Mouse (Mus musculus) ES-CJ7 (cell line): ENCODE data around the gene BC051665.

Source experiments
- DNase-seq: peaks from one replicate; pipeline ENCODE4 v3.0.0; 2011; ENCODE audit warnings: low read depth, low spot score

The BC051665 gene

DNA sequence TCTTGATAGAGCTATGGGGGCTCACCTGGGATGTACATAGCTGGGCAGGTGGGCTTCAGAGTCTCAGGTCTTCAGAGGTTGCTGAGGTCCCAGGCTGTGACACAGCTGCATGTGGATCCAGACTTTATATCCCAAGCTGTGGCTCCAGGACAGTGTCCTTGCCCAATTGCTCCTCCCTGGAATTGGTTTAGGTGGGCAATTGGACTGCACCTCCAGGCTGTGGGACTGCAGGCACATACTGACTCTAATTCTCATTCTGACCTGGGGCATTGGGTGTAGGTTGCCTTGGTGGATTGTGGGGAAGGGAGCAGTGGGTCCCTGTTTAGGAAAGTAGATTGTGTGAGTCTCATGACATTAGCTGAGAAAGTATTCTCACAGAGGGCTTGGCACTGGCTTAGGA is at the start of gene BC051665:
Gene BC051665, minus strand, starts transcription at position 101 of the 400 bp plus-strand sequence.
- no peak for DNase-seq

DNA sequence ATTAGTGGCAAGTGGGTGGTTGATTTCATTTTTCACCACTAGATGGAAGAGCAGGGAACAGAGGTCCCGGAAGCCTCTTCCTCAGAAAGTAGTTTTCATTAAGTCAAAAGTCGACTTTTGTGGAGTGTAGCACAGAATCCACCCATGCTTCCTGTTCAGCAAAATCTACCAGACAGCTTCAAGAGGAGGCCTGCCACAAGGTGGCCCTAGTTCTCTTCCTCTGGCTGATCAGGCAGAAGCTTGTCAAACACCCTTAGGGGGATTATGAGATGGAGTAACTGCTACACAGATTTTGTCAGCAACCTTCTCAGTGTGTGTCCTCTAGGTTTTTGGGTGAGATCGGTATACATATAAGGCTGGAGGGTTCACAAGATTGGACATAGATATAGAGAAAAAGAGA is 39.9 kb upstream of the BC051665 start:
- peak; percentile 8 for DNase-seq

DNA sequence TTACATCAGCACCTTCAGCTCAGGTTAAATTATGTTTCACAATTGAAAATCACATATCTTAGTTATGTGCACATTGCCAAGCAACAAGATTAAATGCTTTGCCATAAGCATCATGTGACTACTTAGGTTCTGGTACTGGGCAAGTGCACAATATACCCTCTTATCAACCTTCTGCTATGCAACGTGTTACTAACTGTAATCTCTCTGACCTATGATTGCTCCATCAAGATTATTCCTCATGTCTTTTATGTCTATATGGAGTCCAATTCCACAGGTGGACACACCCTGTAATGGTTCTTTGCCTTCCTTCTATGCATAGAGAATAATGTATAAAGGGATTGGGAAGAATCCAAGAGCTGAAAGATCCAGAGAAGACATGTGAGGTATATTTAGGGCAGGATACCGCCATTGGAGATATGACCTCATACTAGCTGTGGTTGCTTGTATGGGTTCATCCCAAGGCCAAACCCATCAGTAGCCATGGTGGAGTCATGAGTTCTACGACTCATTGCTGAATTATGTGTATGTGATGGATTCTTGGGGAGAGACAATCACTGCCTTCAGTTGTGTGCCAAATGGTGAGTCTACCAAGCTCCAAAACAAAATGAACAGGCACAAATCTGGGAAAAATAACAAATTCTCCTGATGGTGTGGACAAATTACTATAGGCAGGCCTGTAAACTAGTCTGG is 34.5 kb upstream of the BC051665 start:
- no peak for DNase-seq

DNA sequence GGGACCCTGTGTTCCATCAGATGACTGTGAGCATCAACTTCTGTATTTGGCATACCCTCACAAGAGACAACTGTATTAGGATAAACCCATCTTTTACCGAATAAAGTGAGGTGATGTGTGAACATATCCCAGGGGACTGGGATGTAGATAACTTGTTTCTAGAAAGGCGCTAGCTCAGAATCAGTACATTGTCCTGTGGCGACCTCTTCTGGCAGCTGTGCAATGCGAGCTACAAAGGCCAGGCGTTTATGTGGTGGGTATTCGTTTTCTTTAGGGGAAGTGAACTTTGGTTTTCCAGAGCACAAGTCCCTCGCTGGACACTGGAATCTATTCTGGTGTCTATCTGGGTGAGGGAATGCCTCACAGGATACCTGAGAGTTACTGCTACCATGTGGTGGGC is 33.3 kb upstream of the BC051665 start:
- peak; percentile 42 for DNase-seq

- no peak for DNase-seq
Measured at GRCm38 (mm10) chr13:60813722-60814121, 27.6 kb upstream of the BC051665 start.

DNA sequence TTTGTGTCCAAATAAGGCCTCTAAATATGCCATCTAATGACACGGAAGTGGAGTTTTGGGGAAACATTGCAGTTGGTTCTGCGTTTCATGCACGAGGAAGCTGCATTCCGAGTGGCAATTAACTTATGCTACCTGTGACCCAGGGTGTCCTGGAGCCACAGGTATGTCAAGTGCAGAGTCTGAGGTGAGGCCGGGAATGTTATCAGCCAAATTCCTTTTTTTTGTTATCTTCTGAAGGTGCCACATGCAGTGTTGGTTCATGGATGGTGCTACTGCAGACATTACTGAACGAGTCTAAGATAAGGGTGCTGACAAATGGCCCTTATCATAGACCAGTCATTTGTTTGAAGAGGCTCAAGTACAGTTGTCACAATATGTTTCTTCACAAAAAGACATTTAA is 26.6 kb upstream of the BC051665 start:
- DNase-seq = no peak

GRCm38 (mm10) chr13:60809690-60810089 is 23.5 kb upstream of the BC051665 start:
- no peak for DNase-seq

DNA sequence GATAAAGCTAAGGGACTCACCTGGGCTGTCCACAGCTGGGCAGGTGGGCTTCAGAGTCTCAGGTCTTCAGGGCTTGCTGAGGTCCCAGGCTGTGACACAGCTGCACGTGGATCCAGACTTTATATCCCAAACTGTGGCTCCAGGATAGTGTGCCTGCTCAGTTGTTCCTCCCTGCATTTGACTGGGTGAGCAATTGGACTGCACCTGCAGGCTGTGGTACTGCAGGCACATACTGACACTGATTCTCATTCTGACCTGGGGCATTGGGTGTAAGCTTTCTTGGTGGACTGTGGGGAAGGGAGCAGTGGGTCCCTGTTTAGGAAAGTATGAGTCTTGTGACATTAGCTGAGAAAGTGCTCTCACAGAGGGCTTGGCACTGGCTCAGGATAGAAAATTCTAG is 16.6 kb upstream of the BC051665 start, which contains the start of gene Ctsll3:
Gene Ctsll3, minus strand, starts transcription at position 101 of the 400 bp plus-strand sequence.
- DNase-seq = no peak

GRCm38 (mm10) chr13:60789466-60789865 is 3.3 kb upstream of the BC051665 start:
- no peak for DNase-seq

GRCm38 (mm10) chr13:60783301-60783700 is 2.9 kb downstream of the BC051665 start:
- no peak for DNase-seq

DNA sequence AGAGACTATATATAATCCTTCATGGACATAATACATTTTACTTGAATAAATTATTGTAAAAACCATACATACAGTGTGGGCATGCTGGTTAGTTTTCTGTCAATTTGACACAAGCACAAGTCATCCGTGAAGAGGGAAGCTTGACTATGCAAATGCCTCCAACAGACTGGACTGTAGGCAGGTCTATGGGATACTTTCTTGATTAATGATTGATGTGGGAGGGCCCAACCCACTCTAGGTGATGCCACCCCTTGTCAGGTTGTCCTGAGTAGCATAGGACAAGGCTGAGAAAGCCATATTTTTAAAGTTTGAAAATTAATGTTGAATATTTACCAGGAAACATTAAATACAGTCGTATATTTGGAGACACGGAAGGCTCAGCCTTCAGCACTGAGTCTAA is 5.6 kb downstream of the BC051665 start:
- no peak for DNase-seq

GRCm38 (mm10) chr13:60761161-60761560 is 25.0 kb downstream of the BC051665 start:
- DNase-seq = no peak

DNA sequence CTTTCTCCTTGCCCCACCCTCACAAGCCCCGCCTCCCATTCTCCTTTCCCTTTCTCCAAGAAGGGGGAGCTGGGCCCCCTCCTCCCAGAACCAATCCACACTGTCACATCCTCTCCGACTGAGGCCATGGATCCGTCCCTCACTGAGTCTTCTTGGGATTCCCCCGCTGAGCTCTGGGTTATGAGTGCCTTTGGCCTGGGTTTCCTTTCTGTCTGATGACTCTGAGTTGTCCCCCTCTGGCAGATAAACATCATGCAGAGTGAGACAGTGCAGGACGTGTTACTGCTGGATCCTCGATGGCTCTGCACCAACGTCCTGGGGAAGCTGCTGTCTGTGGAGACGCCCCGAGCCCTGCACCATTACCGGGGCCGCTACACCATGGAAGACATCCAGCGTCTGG is 25.8 kb downstream of the BC051665 start:
- no peak for DNase-seq

GRCm38 (mm10) chr13:60759136-60759535 is 27.0 kb downstream of the BC051665 start:
- peak; percentile 50 for DNase-seq

DNA sequence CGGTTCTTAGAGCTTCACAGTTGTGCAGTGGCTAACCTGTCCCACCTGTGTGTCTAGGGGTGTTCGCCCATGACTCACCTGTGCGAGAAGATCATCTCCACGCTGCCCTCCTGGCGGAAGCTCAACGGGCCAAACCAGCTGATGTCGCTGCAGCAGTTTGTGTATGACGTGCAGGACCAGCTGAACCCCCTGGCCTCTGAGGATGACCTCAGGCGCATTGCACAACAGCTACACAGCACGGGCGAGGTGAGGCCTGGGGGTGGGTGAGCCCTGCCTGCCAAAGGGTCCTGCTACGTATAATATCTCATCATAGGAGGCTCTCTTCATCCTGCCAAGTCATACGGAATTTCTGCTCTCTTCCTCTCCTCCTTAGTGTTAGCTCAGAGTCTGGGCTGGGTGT is 28.9 kb downstream of the BC051665 start:
- no peak for DNase-seq

GRCm38 (mm10) chr13:60755251-60755650 is 30.9 kb downstream of the BC051665 start:
- no peak for DNase-seq

- DNase-seq = no peak
Measured at GRCm38 (mm10) chr13:60753216-60753615, 32.9 kb downstream of the BC051665 start.

- DNase-seq = no peak
Measured at GRCm38 (mm10) chr13:60750930-60751329, 35.2 kb downstream of the BC051665 start.

GRCm38 (mm10) chr13:60748556-60748955 is 37.6 kb downstream of the BC051665 start:
- peak; percentile 28 for DNase-seq

DNA sequence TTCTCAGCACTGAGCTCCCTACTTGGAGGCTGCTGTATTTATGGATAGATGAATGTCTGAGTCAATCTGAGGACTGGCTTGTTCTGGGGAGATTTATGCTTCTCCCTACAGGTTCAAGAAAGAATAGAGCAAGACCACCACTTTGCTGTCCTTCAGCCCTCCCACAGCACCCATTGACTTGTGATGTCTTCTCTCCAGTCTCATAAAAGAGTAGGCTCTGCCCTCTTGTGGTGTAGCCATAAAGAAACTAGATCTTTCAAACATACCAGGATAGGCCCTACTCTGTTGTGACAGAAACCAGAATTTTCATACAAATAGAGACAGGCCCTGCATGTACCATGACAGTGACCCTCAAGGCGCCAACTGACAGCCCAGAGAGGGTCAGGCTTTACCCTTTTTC is 39.0 kb downstream of the BC051665 start:
- no peak for DNase-seq

- peak; percentile 67 for DNase-seq
Measured at GRCm38 (mm10) chr13:60746271-60746670, 39.9 kb downstream of the BC051665 start.

- no peak for DNase-seq
Measured at GRCm38 (mm10) chr13:60745358-60745757, 40.8 kb downstream of the BC051665 start.

GRCm38 (mm10) chr13:60744736-60745135 is 41.4 kb downstream of the BC051665 start:
- DNase-seq = no peak

DNA sequence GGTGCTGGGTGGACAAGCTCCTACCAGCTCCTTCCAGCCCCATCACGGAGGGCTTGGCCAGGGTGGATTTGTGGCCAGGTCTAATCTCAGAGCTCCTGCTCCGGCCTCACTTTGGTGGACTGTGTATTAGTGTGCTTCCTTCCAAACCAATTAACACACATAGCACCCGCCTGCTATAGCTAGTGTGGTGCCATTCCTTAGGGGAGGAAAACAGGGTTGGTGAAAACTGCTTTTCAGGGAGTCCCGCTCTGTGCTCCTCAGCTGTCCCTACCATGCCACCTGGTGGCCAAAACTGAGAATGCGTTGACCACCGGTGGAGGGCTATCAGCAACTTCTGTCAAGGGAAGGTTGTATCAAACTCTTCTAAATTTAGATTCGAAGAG is 42.1 kb downstream of the BC051665 start:
- DNase-seq = peak; percentile 73
